Mouse (Mus musculus) E14TG2a.4 (cell line): ENCODE results near the gene Sqstm1.

Source experiments
- H3K27me3 ChIP-seq: 2 replicates; pipeline ENCODE4 v1.6.1; 2014; ENCODE audit warnings: low read length, control low read depth; ENCODE audit not compliant: insufficient read depth
- H3K36me3 ChIP-seq: 2 replicates; pipeline ENCODE4 v1.6.1; 2014; ENCODE audit warnings: low read length, control low read depth; ENCODE audit not compliant: insufficient read depth
- H3K4me1 ChIP-seq: replicated peaks from 2 replicates; pipeline ENCODE4 v1.6.1; 2014; ENCODE audit warnings: low read depth, low read length, control low read depth
- H3K4me3 ChIP-seq: replicated peaks from 2 replicates; pipeline ENCODE4 v1.5.1; 2014; ENCODE audit warnings: mild to moderate bottlenecking, low read length
- H3K9me3 ChIP-seq: 2 replicates; pipeline ENCODE4 v1.6.1; 2014; ENCODE audit warnings: low read length, control low read depth
- CTCF ChIP-seq: conservative IDR thresholded peaks from 2 replicates; pipeline ENCODE4 v1.5.1; 2014; ENCODE audit warnings: low read length
- NANOG ChIP-seq: IDR thresholded peaks from 2 replicates; pipeline ENCODE4 v1.6.1; 2014; ENCODE audit warnings: borderline replicate concordance, low read length, mixed read lengths
- POU5F1 ChIP-seq: IDR thresholded peaks from 2 replicates; pipeline ENCODE4 v1.6.1; 2014; ENCODE audit warnings: low read length, borderline replicate concordance

Gene Sqstm1

DNA sequence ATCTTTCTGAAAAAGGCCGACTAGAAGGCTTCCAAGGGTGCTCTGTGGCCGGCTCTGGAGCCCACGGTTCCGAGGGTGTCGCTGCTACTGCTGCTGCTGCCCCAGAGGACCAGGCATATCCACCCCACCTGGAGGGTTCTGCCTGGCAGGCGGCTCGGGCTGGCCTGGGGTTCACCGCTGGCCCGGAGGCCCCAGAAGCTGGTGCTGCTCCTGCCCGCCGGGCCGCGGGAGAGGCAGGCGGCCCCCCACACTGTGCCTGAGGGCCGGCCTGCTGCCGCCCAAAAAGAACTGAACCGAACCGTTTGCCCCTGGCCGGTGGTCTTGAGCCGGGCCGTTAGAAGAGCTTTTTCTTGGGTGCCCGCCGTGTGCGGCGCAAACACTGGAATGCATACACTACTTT is 24.0 kb upstream of the Sqstm1 start:
- Histone ChIP-seq H3K4me3 (peak overlapping the region; percentile 74), H3K27me3 (peaks cover 89% of the 10 kb centered on the region), H3K4me1 (peaks cover 83% of the 10 kb centered on the region), H3K9me3 (no peaks in the 10 kb centered on the region), H3K36me3 (peaks cover 45% of the 10 kb centered on the region)
- TF ChIP-seq NANOG (no peak), CTCF (no peak), POU5F1 (no peak)

DNA sequence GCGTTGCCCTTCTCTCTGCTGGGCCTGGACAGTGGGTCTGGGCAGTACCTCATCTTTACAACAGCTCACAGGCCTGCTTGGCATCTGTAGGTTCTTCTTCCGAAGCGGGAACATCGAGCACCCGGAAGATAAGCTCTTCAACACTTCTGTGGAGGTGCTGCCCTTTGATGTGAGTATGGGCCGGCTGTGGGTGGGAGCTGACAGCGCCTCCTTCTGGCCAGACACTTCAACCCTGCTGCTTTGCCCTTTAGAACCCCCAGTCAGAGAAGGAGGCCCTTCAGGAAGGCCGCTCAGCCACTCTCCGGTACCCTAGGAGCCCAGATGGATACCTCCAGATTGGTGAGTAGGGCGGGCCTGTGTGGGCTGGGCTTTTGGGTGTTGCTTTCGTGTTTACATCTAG is 23.4 kb upstream of the Sqstm1 start:
- peaks cover 41% of the 10 kb centered on the region for H3K36me3 ChIP-seq
- H3K4me1 ChIP-seq: peaks cover 88% of the 10 kb centered on the region
- H3K9me3 ChIP-seq: no peaks in the 10 kb centered on the region
- peak overlapping the region; percentile 74 for H3K4me3 ChIP-seq
- TF ChIP-seq CTCF: peak; percentile 64
- no peak for TF ChIP-seq NANOG
- peaks cover 89% of the 10 kb centered on the region for H3K27me3 ChIP-seq

DNA sequence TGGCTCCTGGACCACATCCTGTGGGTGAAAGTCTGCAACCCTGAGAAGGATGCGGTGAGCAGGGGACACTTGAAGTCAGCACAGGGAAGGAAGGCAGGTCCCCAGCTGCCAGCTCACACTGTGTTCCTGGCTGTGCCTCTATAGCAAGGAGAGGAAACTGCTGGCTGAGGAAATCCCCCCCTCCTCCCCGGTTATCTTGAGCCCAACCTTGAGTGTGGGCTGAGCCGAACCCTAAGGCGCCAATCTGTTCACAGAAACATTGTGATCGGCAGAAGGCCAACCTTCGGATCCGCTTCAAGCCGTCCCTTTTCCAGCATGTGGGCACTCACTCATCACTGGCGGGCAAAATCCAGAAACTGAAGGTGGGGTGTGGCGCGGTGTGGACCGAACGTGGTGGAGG is 22.4 kb upstream of the Sqstm1 start:
- peaks cover 39% of the 10 kb centered on the region for H3K36me3 ChIP-seq
- peaks cover 89% of the 10 kb centered on the region for H3K27me3 ChIP-seq
- H3K9me3 ChIP-seq: no peaks in the 10 kb centered on the region
- no peak for TF ChIP-seq POU5F1
- no peak for TF ChIP-seq NANOG
- TF ChIP-seq CTCF: no peak
- peak overlapping the region; percentile 51 for H3K4me3 ChIP-seq
- H3K4me1 ChIP-seq: peaks cover 87% of the 10 kb centered on the region

DNA sequence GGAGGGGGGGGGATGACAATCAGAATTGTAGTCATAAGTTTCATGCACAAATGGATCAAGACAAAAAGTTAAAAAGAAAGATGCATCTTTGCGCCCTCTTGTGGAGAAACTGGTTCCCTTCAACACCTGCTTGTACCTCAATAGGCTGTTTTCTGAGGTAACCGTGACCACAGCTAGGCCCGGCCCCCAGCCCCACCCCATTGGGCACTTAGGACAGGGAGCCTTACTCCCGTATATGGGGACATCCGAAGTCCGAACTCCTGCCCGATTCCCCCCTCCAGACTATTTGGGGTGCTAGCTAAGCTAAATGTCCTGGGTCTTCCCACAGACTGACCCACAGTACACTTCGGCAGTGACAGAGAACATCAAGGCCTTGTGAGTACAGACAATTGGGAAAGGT is 20.8 kb upstream of the Sqstm1 start:
- no peak for TF ChIP-seq POU5F1
- peak; percentile 36 for TF ChIP-seq CTCF
- H3K4me3 ChIP-seq: peak overlapping the region; percentile 37; the same call in 1 of the 2 replicates
- peaks cover 45% of the 10 kb centered on the region for H3K36me3 ChIP-seq
- H3K9me3 ChIP-seq: no peaks in the 10 kb centered on the region
- H3K27me3 ChIP-seq: peaks cover 91% of the 10 kb centered on the region
- peaks cover 95% of the 10 kb centered on the region for H3K4me1 ChIP-seq

DNA sequence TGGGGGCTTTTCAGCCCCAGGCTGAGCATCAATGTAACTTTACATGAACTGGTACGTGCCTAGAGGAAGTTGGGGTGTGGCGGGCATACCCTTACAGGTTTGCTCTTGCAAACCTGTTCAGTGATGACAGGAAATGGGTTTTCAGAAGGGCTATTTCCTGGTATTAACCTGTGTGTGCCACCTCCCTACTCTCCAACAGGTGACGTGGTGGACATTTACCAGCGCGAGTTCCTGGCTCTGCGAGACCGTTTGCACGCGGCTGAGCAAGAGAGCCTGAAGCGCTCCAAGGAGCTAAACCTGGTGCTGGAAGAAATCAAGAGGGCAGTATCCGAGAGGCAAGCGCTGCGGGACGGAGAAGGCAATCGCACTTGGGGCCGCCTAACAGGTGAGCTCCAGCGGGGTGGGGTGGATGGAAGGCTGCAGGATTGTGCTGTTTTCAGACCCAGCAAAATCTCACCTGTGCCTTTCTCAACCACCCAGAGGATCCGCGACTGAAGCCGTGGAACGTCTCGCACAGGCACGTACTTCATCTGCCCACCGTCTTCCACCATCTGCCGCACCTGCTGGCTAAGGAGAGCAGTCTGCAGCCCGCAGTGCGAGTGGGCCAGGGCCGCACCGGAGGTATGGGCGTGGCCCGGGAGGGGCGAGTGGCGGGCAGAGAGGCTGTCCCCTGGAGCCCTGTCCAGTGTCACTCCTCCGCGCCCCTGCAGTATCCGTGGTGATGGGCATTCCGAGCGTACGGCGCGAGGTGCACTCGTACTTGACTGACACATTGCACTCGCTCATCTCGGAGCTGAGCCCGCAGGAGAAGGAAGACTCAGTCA is 20.1 kb upstream of the Sqstm1 start:
- H3K9me3 ChIP-seq: no peaks in the 10 kb centered on the region
- peaks cover 91% of the 10 kb centered on the region for H3K27me3 ChIP-seq
- peak overlapping the region; percentile 72 for H3K4me3 ChIP-seq
- H3K36me3 ChIP-seq: peaks cover 42% of the 10 kb centered on the region
- H3K4me1 ChIP-seq: peaks cover 95% of the 10 kb centered on the region
- no peak for TF ChIP-seq NANOG
- no peak for TF ChIP-seq POU5F1
- TF ChIP-seq CTCF: no peak

DNA sequence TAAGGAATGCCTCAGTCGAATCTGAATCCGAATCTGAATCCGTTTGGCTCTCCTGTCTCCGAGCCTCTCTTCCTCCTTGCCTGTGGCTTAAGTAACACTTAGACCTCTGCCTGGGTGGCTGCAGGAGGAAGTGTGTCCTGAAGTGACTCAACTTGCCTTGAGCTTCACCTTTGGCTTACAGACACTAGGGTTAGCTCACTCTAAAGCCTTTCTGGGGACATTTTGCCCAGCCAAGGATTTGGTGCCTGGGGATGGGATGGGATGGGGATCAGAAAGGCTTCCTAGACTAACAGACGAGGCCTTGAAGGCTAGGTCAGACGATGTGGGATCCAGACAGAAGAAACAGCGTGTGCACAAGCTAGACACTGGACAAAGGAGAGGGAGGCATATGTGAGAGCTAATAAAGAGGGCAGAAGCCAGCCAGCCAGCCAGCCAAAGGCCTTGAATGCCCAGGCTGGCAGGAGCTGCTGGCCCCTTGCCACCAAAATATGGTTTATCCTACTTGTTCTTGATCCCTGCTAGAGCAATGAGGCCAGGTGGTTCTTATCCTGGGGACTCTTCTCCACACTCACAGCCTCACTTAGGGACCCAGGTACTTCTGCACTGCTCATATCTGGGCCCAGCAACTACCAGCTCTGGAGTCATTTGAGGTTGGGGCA is 18.8 kb upstream of the Sqstm1 start:
- peaks cover 33% of the 10 kb centered on the region for H3K36me3 ChIP-seq
- TF ChIP-seq NANOG: no peak
- TF ChIP-seq POU5F1: no peak
- no peak for TF ChIP-seq CTCF
- H3K27me3 ChIP-seq: peaks cover 88% of the 10 kb centered on the region
- H3K4me3 ChIP-seq: no peak overlapping the region
- no peaks in the 10 kb centered on the region for H3K9me3 ChIP-seq
- H3K4me1 ChIP-seq: peaks cover 91% of the 10 kb centered on the region

DNA sequence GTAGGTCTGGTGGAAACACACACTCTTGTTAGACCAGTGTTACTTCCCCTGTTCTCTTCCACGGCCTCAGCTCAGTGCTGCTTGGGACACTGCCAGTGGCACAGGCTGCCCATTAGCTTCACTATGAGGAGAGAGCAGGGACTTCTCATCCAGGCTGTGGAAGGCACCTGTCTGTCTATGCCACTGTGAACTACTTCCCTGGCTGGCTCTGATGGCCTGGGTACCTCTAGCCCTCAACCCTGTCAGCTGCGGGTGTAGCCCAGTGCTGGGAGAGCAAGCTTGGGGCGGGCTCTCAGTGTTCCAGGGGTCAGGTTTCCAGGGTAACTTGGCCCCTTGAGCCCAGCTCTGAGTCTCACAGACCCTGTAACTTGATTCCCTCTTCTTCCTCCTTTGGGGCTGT is 18.1 kb upstream of the Sqstm1 start:
- TF ChIP-seq NANOG (no peak), POU5F1 (no peak), CTCF (no peak)
- peaks cover 88% of the 10 kb centered on the region for H3K27me3 ChIP-seq
- no peak overlapping the region; the same call in 1 of the 2 replicates for H3K4me3 ChIP-seq
- H3K4me1 ChIP-seq: peaks cover 91% of the 10 kb centered on the region
- H3K36me3 ChIP-seq: peaks cover 27% of the 10 kb centered on the region
- H3K9me3 ChIP-seq: no peaks in the 10 kb centered on the region

DNA sequence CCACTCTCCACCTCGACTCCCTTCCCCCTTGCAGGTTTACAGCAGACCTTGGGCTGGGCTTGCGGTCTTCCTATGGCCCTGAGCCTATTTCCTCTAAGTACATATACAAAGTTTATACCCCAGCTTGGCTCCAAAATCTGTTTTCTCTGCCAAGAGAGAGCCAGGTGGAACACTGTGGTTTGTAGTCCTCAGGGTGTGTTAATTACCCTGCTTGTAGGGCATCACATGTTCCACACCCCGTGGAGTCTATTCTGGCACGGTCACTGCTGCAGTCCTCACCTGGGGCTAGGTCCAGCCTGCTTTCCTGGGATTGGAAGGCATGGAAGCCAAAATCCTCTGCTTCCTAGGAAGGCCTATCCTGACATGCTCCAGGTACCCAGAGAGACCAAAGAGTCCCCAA is 17.1 kb upstream of the Sqstm1 start:
- Histone ChIP-seq H3K27me3 (peaks cover 89% of the 10 kb centered on the region), H3K4me3 (no peak overlapping the region), H3K9me3 (no peaks in the 10 kb centered on the region), H3K36me3 (peaks cover 16% of the 10 kb centered on the region), H3K4me1 (peaks cover 85% of the 10 kb centered on the region)
- no peak for TF ChIP-seq CTCF
- TF ChIP-seq NANOG: no peak
- no peak for TF ChIP-seq POU5F1

DNA sequence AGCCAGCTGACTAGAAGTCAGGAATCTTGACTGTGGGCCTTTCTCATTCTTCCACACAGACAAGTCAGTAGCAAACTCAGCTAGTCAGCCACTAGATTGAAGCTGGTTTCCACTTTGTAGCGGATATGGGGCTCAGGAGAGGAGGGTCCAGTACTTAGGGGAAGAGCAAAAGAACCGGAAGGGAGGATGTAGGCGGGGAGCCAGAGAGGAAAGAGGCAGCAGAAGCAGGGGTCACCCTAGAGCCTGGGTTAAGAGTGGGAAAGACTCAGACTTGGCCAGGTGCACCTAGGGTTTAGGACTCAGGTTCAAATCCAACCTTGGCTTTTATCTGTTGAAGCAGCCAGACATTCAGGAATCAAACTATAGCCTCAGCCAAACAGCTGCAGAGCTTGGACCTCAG is 16.6 kb upstream of the Sqstm1 start:
- no peak overlapping the region for H3K4me3 ChIP-seq
- peaks cover 80% of the 10 kb centered on the region for H3K4me1 ChIP-seq
- peaks cover 89% of the 10 kb centered on the region for H3K27me3 ChIP-seq
- H3K36me3 ChIP-seq: peaks cover 11% of the 10 kb centered on the region
- no peak for TF ChIP-seq POU5F1
- H3K9me3 ChIP-seq: no peaks in the 10 kb centered on the region
